In the genomic region with DNA sequence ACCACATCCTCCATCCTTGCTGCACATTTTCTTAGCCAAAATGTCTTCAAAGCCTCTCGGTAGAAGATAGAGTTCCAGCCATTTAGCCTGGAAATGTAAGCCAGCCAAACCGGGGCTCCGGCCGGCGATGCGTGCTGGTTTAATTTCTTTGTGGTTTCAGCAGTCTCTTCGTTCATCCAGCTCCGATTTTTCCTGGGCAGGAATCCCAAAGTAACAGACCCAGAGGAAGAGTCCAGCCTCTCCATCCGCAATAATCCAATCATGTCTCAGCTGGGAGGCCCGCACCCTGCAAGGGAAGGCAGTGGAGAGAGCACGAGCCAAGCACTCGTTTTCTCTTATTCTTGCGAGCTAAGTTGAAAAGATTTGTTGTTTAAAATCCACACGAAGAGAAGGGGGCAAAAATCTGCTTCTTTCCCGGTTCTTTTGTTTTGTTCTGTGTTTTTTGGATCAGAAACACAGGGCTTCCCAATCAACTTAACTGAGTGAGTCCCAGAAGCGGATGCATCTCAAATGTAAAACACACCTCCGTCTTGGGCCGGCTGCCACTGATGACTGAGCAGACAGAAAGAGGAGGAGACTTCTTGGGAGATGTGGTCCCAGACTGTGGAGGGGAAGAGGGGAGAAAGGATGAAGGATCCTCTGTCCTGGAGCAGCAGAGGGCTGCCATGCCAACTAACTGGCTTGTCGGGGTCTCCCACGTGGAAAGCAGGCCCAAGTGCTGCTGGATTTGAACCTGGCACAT, we compare ENCODE assay signal across 9 mouse cellular contexts.
DNase-seq lines count a peak whose midpoint lies in the region; ATAC-seq and TF ChIP-seq lines count a peak whose summit lies in the region.
"Had no signal": no experiment of that assay in that cellular context is flagged by ENCODE, and none has a peak within 500 bp of the region (broad histone marks: within the 10 kb centered on the region; RNA-seq: fewer than 3 reads in every experiment).

No protein-coding gene starts in this region.

- peak; percentile 45 for DNase-seq in brain, adult 2 months (ENCODE audit: low read depth, low spot score)
- DNase-seq in layer of hippocampus, adult 18-20 months (ENCODE audit: low spot score in 2 of 2) = peak; percentile 22 to 30
- peak; percentile 24 for DNase-seq in right cerebral cortex, postnatal 4 days
- no peak for DNase-seq in hindbrain, embryonic 11.5 days (ENCODE audit: low spot score)
- DNase-seq in thymus, postnatal 10 days (ENCODE audit: low spot score in 2 of 2) = no peak
- DNase-seq: liver, embryonic 13.5 days had no signal

- H3K4me3 ChIP-seq in hindbrain, embryonic 15.5 days = no peak overlapping the region
- H3K4me3 ChIP-seq in hindbrain, embryonic 12.5 days = no peak overlapping the region
- no peak overlapping the region for H3K4me3 ChIP-seq in embryonic fibroblast, embryonic 13.5 days (ENCODE audit: insufficient read depth, low read length)
- H3K4me3 ChIP-seq in hindbrain, embryonic 11.5 days (ENCODE audit: low read depth, low read length) = no peak overlapping the region
- H3K4me3 ChIP-seq: liver, embryonic 13.5 days had no signal

- H3K27ac ChIP-seq in hindbrain, embryonic 15.5 days (replicated peaks) = peak overlapping the region; percentile 26
- H3K27ac ChIP-seq in hindbrain, embryonic 12.5 days = no peak overlapping the region
- H3K27ac ChIP-seq in embryonic fibroblast, embryonic 13.5 days (ENCODE audit: insufficient read depth, low read length) = peak overlapping the region; percentile 80
- no peak overlapping the region for H3K27ac ChIP-seq in hindbrain, embryonic 11.5 days (ENCODE audit: low read depth, low read length)
- H3K27ac ChIP-seq: liver, embryonic 13.5 days had no signal

- no peaks in the 10 kb centered on the region for H3K9me3 ChIP-seq in hindbrain, embryonic 15.5 days
- H3K9me3 ChIP-seq in hindbrain, embryonic 12.5 days (replicated peaks) = no peaks in the 10 kb centered on the region
- H3K9me3 ChIP-seq in hindbrain, embryonic 11.5 days (ENCODE audit: control insufficient read depth, low read length) = no peaks in the 10 kb centered on the region

- no peaks in the 10 kb centered on the region for H3K36me3 ChIP-seq in hindbrain, embryonic 15.5 days
- H3K36me3 ChIP-seq in hindbrain, embryonic 12.5 days = no peaks in the 10 kb centered on the region
- no peaks in the 10 kb centered on the region for H3K36me3 ChIP-seq in hindbrain, embryonic 11.5 days (ENCODE audit: control insufficient read depth, insufficient read depth, low read length)
- H3K36me3 ChIP-seq: liver, embryonic 13.5 days had no signal

- 66% methylated on average over 20 of the region's 20 CpGs for WGBS in hindbrain, embryonic 15.5 days
- WGBS in hindbrain, embryonic 12.5 days = 73% methylated on average over 20 of the region's 20 CpGs
- WGBS in hindbrain, embryonic 11.5 days = 82% methylated on average over 20 of the region's 20 CpGs

- 0 out of 2 replicates have a peak, but pooled peaks have one; percentile 15 for TF ChIP-seq POLR2A in embryonic fibroblast, embryonic 13.5 days (IDR thresholded peaks at IDR 0.05; ENCODE audit: low read depth, low read length)

- ATAC-seq in hindbrain, embryonic 15.5 days (ENCODE audit: low FRiP score, low read depth) = no peak
- ATAC-seq in hindbrain, embryonic 12.5 days (ENCODE audit: low FRiP score) = no peak
- ATAC-seq in hindbrain, embryonic 11.5 days (ENCODE audit: low FRiP score) = no peak

- H3K9ac ChIP-seq in hindbrain, embryonic 15.5 days = no peak overlapping the region
- no peak overlapping the region for H3K9ac ChIP-seq in hindbrain, embryonic 12.5 days
- H3K9ac ChIP-seq in hindbrain, embryonic 11.5 days (ENCODE audit: low read depth, low read length) = no peak overlapping the region
- H3K9ac ChIP-seq: liver, embryonic 13.5 days had no signal

- H3K4me2 ChIP-seq in hindbrain, embryonic 15.5 days = no peak overlapping the region
- no peak overlapping the region for H3K4me2 ChIP-seq in hindbrain, embryonic 12.5 days (replicated peaks)
- H3K4me2 ChIP-seq in hindbrain, embryonic 11.5 days (replicated peaks; ENCODE audit: low read depth, low read length) = no peak overlapping the region
- H3K4me2 ChIP-seq: liver, embryonic 13.5 days had no signal

- TF ChIP-seq CTCF in embryonic fibroblast, embryonic 13.5 days (IDR thresholded peaks at IDR 0.05; ENCODE audit: borderline replicate concordance, insufficient read depth, low read length) = no peak

- no peaks in the 10 kb centered on the region for H3K27me3 ChIP-seq in hindbrain, embryonic 15.5 days
- H3K27me3 ChIP-seq in hindbrain, embryonic 12.5 days = no peaks in the 10 kb centered on the region
- no peaks in the 10 kb centered on the region for H3K27me3 ChIP-seq in hindbrain, embryonic 11.5 days (ENCODE audit: control insufficient read depth, insufficient read depth, low read length)
- H3K27me3 ChIP-seq: liver, embryonic 13.5 days had no signal

- no peaks in the 10 kb centered on the region for H3K4me1 ChIP-seq in hindbrain, embryonic 15.5 days (replicated peaks)
- H3K4me1 ChIP-seq in hindbrain, embryonic 12.5 days = no peaks in the 10 kb centered on the region
- no peaks in the 10 kb centered on the region; the same call in 1 of the 2 replicates for H3K4me1 ChIP-seq in embryonic fibroblast, embryonic 13.5 days (ENCODE audit: control insufficient read depth, insufficient read depth, low read length)
- H3K4me1 ChIP-seq in hindbrain, embryonic 11.5 days (replicated peaks; ENCODE audit: control insufficient read depth, insufficient read depth, low read length) = no peaks in the 10 kb centered on the region
- H3K4me1 ChIP-seq: liver, embryonic 13.5 days had no signal

Comparison
In these comparisons a context has a peak if more than half of its experiments do, and no peak if none do; other contexts are left out.
1. H3K27ac ChIP-seq: peak in hindbrain, embryonic 15.5 days (single experiment) and embryonic fibroblast, embryonic 13.5 days (single experiment); none in hindbrain, embryonic 12.5 days (single experiment) and hindbrain, embryonic 11.5 days (single experiment).
2. DNase-seq: peak in brain, adult 2 months (single experiment), layer of hippocampus, adult 18-20 months (2 of 2) and right cerebral cortex, postnatal 4 days (single experiment); none in hindbrain, embryonic 11.5 days (single experiment) and thymus, postnatal 10 days (0 of 2).